Mouse (Mus musculus) heart, postnatal 0 days (tissue): ENCODE measurements around the gene Klrg2. TPM values are rescaled to one million over a fixed set of nuclear protein-coding genes. Genes with fewer than 3 reads are reported as not detected.

Experiments
- ATAC-seq: fragments of 200-750 bp; cut with Nextera tagmentation; 2 replicates; pipeline ENCODE4 v1.8.0; 2017; ENCODE audit warnings: low read depth, moderate number of reproducible peaks, moderate library complexity; ENCODE audit not compliant: insufficient read depth
- DNase-seq: peaks from one replicate; pipeline ENCODE4 v3.0.0-alpha.2; 2016; ENCODE audit warnings: low spot score
- H3K27ac ChIP-seq: fragments of 300-500 bp; sonication (generic); 2 replicates; pipeline ENCODE4 v1.5.1; 2014; ENCODE audit warnings: low read depth, mild to moderate bottlenecking
- H3K27me3 ChIP-seq: fragments of 300-500 bp; sonication (generic); 2 replicates; pipeline ENCODE4 v1.6.1; 2014; ENCODE audit warnings: low read length, mixed read lengths; ENCODE audit not compliant: control insufficient read depth, insufficient read depth
- H3K36me3 ChIP-seq: fragments of 300-500 bp; sonication (generic); replicated peaks from 2 replicates; pipeline ENCODE4 v1.6.1; 2014; ENCODE audit warnings: low read length, mixed read lengths; ENCODE audit not compliant: control insufficient read depth, insufficient read depth
- H3K4me1 ChIP-seq: fragments of 300-500 bp; sonication (generic); 2 replicates; pipeline ENCODE4 v1.6.1; 2014; ENCODE audit warnings: antibody characterized with exemption; ENCODE audit not compliant: control insufficient read depth, insufficient read depth
- H3K4me2 ChIP-seq: fragments of 300-500 bp; sonication (generic); 2 replicates; pipeline ENCODE4 v1.6.1; 2014; ENCODE audit warnings: low read depth, mild to moderate bottlenecking, low read length, moderate library complexity
- H3K4me3 ChIP-seq: fragments of 300-500 bp; sonication (generic); 2 replicates; pipeline ENCODE4 v1.5.1; 2014; ENCODE audit warnings: low read depth, low read length
- H3K9ac ChIP-seq: fragments of 300-500 bp; sonication (generic); replicated peaks from 2 replicates; pipeline ENCODE4 v1.6.1; 2014; ENCODE audit warnings: low read depth, low read length, mixed read lengths
- H3K9me3 ChIP-seq: fragments of 300-500 bp; sonication (generic); replicated peaks from 2 replicates; pipeline ENCODE4 v1.6.1; 2016; ENCODE audit warnings: low read length; ENCODE audit not compliant: control insufficient read depth
- CTCF ChIP-seq: IDR thresholded peaks from 2 replicates; pipeline ENCODE4 v1.5.1; 2016; ENCODE audit warnings: antibody characterized with exemption, control low read depth, low read depth
- EP300 ChIP-seq: IDR thresholded peaks from 2 replicates; pipeline ENCODE4 v1.6.1; 2016; ENCODE audit warnings: antibody characterized with exemption, low read depth
- WGBS: fragments of 180-500 bp; shearing (Covaris S2); extraction: QIAGEN DNeasy Blood & Tissue Kit; methylation state at CpG from one replicate; pipeline ENCODE4 v1.1.7; 2014; 5-methylcytosine and 5-hydroxymethylcytosine counted together
- polyA plus RNA-seq: library from polyadenylated mRNA; unstranded; fragments of >200 nt; fragmentation: Nextera tagmentation; extraction: Ambion mirVana; gene quantifications from 2 replicates; pipeline ENCODE4 v1.2.1, GENCODE M21; 2015
- total RNA-seq: library from RNA; depleted of rRNA; stranded (reverse); fragments of >200 nt; gene quantifications from 2 replicates; pipeline ENCODE4 v1.2.3, GENCODE M21; 2014; ENCODE audit warnings: low replicate concordance; rRNA removed

The Klrg2 gene
- total and polyA plus RNA-seq, 2 experiments from 2014 or later = 0.04 to 0.20 TPM

DNA sequence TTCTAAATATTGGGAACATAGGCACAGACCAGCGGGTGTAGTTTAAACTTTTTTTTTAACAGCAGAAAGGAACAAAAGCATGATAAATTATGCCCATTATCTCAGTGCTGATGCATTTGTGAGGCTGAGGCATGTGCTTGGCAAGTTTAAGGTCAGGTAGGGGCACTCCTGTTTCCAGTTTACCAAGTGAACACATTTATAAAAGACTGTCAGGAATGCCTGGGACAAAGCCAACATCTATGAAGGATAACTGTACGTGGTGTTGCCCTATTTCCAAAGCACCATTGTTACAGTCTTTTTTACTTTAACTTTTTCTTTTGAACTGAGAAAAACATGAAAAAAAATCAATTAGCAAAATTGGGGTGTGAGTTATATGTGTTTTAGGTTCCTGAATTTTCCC, 27.1 kb downstream of the Klrg2 start:
- peak; percentile 32 for DNase-seq
- no peak for TF ChIP-seq CTCF
- TF ChIP-seq EP300 = no peak
- H3K4me1 ChIP-seq = no peaks in the 10 kb centered on the region; the same call in 1 of the 2 replicates
- ATAC-seq = peak; percentile 51; the same call in 1 of the 2 replicates
- H3K4me2 ChIP-seq = no peak overlapping the region
- H3K9me3 ChIP-seq = no peaks in the 10 kb centered on the region
- peaks cover 24% of the 10 kb centered on the region for H3K36me3 ChIP-seq
- WGBS = 34% methylated on average over 2 of the region's 2 CpGs
- 0 out of 2 replicates have a peak overlapping the region, but pooled peaks have one; percentile 23 for H3K27ac ChIP-seq
- H3K27me3 ChIP-seq = no peaks in the 10 kb centered on the region
- H3K9ac ChIP-seq = no peak overlapping the region
- no peak overlapping the region for H3K4me3 ChIP-seq

DNA sequence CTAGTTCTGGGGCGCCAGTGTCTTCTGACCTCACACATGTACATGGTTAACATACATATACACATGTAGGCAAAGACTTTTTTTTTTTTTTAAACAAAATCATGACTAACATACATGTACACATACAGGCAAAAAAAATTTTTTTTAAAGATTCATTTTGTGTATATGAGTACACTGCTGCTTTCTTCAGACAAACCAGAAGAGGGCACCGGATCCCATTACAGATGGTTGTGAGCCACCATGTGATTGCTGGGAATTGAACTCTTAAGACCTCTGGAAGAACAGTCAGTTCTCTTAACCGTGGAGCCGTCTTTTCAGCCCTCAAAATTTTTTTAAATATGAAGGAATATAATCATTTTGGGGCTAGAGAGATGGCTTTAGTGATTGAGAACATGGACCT, 39.6 kb downstream of the Klrg2 start:
- H3K9me3 ChIP-seq = no peaks in the 10 kb centered on the region
- peak; percentile 12; the same call in 1 of the 2 replicates for TF ChIP-seq CTCF
- no peak for TF ChIP-seq EP300
- H3K4me3 ChIP-seq = no peak overlapping the region
- no peak overlapping the region for H3K27ac ChIP-seq
- peaks cover 70% of the 10 kb centered on the region for H3K36me3 ChIP-seq
- H3K4me2 ChIP-seq = no peak overlapping the region
- H3K27me3 ChIP-seq = no peaks in the 10 kb centered on the region
- ATAC-seq (no peak), DNase-seq (no peak)
- WGBS = 90% methylated on average over 4 of the region's 4 CpGs
- no peaks in the 10 kb centered on the region for H3K4me1 ChIP-seq
- H3K9ac ChIP-seq = no peak overlapping the region

DNA sequence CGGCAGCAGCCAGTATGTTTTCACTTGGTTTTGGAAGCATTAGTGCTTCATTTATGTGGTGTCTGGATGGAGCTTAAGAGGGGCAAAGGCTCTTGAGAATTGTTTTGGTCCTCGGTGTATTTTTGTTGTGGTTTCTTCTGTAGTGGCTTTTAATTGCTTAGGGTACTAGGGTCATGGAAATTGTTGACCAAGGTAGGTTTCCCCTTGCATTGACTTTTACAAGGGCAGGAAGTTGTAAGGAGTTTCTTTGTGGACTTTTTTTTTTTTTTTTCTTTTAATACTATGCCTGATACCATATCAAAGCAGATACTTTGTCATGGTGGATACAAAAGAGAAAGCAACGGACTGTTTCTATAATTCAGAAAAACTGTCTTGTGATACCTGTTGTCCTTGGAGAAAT, 55.3 kb downstream of the Klrg2 start:
- H3K4me3 ChIP-seq = no peak overlapping the region
- no peak for TF ChIP-seq CTCF
- no peak for TF ChIP-seq EP300
- H3K9ac ChIP-seq = no peak overlapping the region
- no peak for DNase-seq
- H3K4me1 ChIP-seq = no peaks in the 10 kb centered on the region
- no peak overlapping the region for H3K27ac ChIP-seq
- WGBS = 77% methylated on average over 3 of the region's 3 CpGs
- no peaks in the 10 kb centered on the region for H3K9me3 ChIP-seq
- H3K4me2 ChIP-seq = no peak overlapping the region
- peaks cover 52% of the 10 kb centered on the region for H3K36me3 ChIP-seq
- no peaks in the 10 kb centered on the region for H3K27me3 ChIP-seq
- ATAC-seq = no peak

DNA sequence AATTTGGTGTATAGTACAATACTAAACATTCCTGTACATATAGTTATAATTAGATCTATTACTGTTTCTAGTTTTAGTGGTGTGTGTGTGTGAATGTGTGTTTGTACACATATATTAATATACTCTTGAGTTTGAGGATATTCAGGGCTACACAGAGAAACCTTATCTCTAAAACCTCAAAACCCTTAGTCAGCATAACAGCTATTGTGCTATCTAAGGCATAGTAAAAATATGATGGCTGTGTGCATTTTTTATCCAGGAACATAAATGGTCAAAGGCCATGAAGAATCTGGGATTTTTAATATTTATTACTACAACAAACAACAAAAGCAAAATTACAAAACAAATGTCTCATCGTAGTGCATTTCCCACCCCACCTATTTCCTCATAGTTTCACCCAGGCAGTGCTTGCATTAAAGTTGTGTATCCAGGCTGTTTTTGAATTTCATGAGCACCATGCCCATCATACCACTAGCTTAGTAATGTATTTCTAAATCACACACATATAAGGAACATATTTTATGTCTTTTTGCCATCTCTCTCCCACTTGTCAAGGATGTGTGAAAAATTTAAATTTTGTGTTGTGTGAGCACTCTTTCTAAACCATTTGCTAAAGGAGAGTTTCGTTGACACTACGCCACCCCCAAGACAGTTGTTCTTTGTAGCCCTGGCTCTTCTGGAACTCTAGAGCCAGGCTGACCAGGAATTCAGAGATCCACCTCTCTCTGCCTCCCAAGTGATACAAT, 56.8 kb downstream of the Klrg2 start:
- H3K27me3 ChIP-seq = no peaks in the 10 kb centered on the region
- H3K9me3 ChIP-seq = no peaks in the 10 kb centered on the region
- no peak overlapping the region for H3K27ac ChIP-seq
- peaks cover 46% of the 10 kb centered on the region for H3K36me3 ChIP-seq
- H3K9ac ChIP-seq = no peak overlapping the region
- no peak for TF ChIP-seq CTCF
- no peak for TF ChIP-seq EP300
- H3K4me2 ChIP-seq = no peak overlapping the region
- no peaks in the 10 kb centered on the region for H3K4me1 ChIP-seq
- ATAC-seq = no peak
- DNase-seq = no peak
- H3K4me3 ChIP-seq = no peak overlapping the region
- WGBS = 97% methylated on average over 3 of the region's 3 CpGs

DNA sequence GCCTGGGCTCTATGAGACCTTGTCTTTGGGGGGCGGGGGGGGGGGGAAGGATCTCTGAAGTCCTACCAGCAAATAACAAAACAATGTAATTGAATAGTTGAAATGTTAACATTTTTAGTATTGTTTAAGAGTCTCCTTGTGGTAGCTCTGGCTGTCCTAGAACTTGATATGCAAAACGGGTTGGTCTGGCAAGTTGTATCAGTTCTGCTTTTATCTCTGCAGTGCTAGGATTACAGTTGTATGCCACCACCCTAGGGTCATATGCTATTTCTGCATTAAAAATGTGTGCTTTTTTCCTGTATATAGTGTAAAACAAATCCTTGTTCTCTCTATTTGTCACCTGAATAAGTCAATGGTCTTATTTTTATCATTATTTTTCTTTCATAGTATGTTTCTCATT, 60.9 kb downstream of the Klrg2 start:
- 71% methylated on average over 2 of the region's 2 CpGs for WGBS
- Histone ChIP-seq H3K9ac (no peak overlapping the region), H3K4me3 (no peak overlapping the region), H3K4me1 (no peaks in the 10 kb centered on the region), H3K36me3 (peaks cover 52% of the 10 kb centered on the region), H3K4me2 (no peak overlapping the region), H3K27me3 (no peaks in the 10 kb centered on the region), H3K9me3 (no peaks in the 10 kb centered on the region), H3K27ac (no peak overlapping the region)
- no peak for DNase-seq
- no peak for ATAC-seq
- no peak for TF ChIP-seq EP300
- TF ChIP-seq CTCF = no peak

Other genes with a start within 250 kb of the Klrg2 start
- gene Ubn2, start 203.3 kb downstream of the Klrg2 start, total RNA-seq = 14.6 and 16.5 TPM in 2 replicates
- 4.8 and 4.9 TPM in 2 replicates for gene Ubn2, start 203.3 kb downstream of the Klrg2 start, polyA plus RNA-seq
- 119 and 185 TPM in 2 replicates for gene Fmc1, start 103.7 kb downstream of the Klrg2 start, total RNA-seq
- gene Fmc1, start 103.7 kb downstream of the Klrg2 start, polyA plus RNA-seq = 453 and 460 TPM in 2 replicates
- 41.0 and 55.8 TPM in 2 replicates for gene Luc7l2, start 85.9 kb downstream of the Klrg2 start, total RNA-seq
- 23.4 and 23.5 TPM in 2 replicates for gene Luc7l2, start 85.9 kb downstream of the Klrg2 start, polyA plus RNA-seq
- gene Clec2l, start 25.8 kb upstream of the Klrg2 start, total RNA-seq = 3.4 and 3.9 TPM in 2 replicates
- 1.0 and 1.2 TPM in 2 replicates for gene Clec2l, start 25.8 kb upstream of the Klrg2 start, polyA plus RNA-seq
- 0.77 and 1.6 TPM in 2 replicates for gene Tbxas1, start 238.2 kb upstream of the Klrg2 start, total RNA-seq
- 0.64 and 0.74 TPM in 2 replicates for gene Tbxas1, start 238.2 kb upstream of the Klrg2 start, polyA plus RNA-seq
- 39.2 and 45.0 TPM in 2 replicates for gene Hipk2, start 238.9 kb upstream of the Klrg2 start, total RNA-seq
- gene Hipk2, start 238.9 kb upstream of the Klrg2 start, polyA plus RNA-seq = 9.4 and 9.8 TPM in 2 replicates